In genomic region chr9:95490003-95490402, GRCm38 (mm10) we compare ENCODE assay signal across 21 mouse cellular contexts.
"Had no signal": no experiment of that assay in that cellular context is flagged by ENCODE, and none has a peak within 500 bp of the region (broad histone marks: within the 10 kb centered on the region; RNA-seq: fewer than 3 reads in every experiment).

No protein-coding gene starts in this region.

- H3K4me1 ChIP-seq: lung, embryonic 15.5 days; midbrain, embryonic 10.5 days; midbrain, embryonic 12.5 days; neural tube, embryonic 13.5 days; neural tube, embryonic 15.5 days had no signal

- H3K9me3 ChIP-seq: lung, embryonic 15.5 days; midbrain, embryonic 10.5 days; midbrain, embryonic 12.5 days; neural tube, embryonic 13.5 days; neural tube, embryonic 15.5 days had no signal

- H3K27me3 ChIP-seq: lung, embryonic 15.5 days; midbrain, embryonic 12.5 days; neural tube, embryonic 13.5 days; neural tube, embryonic 15.5 days had no signal

- H3K9ac ChIP-seq: liver, postnatal 0 days; lung, embryonic 15.5 days; midbrain, embryonic 12.5 days; neural tube, embryonic 13.5 days; neural tube, embryonic 15.5 days had no signal

- H3K4me2 ChIP-seq: lung, embryonic 15.5 days; midbrain, embryonic 12.5 days; neural tube, embryonic 13.5 days; neural tube, embryonic 15.5 days had no signal

- DNase-seq: liver, postnatal 0 days; lung, adult 2 months; lung, postnatal 10 days; lung, postnatal 36 days; midbrain, embryonic 14.5 days; retina, postnatal 1 day; right cerebral cortex, adult 18-20 months; right cerebral cortex, postnatal 25 days; right cerebral cortex, postnatal 4 days; spleen, adult 18-20 months; thymus, adult 18-20 months; thymus, postnatal 14 days; thymus, postnatal 36 days had no signal

- ATAC-seq: liver, postnatal 0 days; midbrain, embryonic 16.5 days had no signal

- H3K4me3 ChIP-seq: lung, embryonic 15.5 days; midbrain, embryonic 10.5 days; midbrain, embryonic 12.5 days; myocyte; neural tube, embryonic 13.5 days; neural tube, embryonic 15.5 days had no signal

- H3K27ac ChIP-seq: lung, embryonic 15.5 days; macrophage; midbrain, embryonic 10.5 days; midbrain, embryonic 12.5 days; neural tube, embryonic 13.5 days; neural tube, embryonic 15.5 days had no signal
